Mouse (Mus musculus) megakaryocyte progenitor cell, adult 5-6 weeks (primary cell): Measurements from ENCODE around the gene Olfr1475. TPM values are rescaled to one million over a fixed set of nuclear protein-coding genes. Genes with fewer than 3 reads are reported as not detected.
"Not testable (repeated sequence)": the region's sequence is repeated elsewhere in the genome, so short reads cannot be mapped to it uniquely, and the experiment has no call there.

Experiments
- ATAC-seq: replicated peaks from 2 replicates; pipeline ENCODE4 v1.8.0; 2016; ENCODE audit warnings: mild to moderate bottlenecking, moderate TSS enrichment, inconsistent platforms; ENCODE audit not compliant: poor library complexity
- total RNA-seq, 2 experiments: library from RNA; stranded (forward) in 1 of 2; stranded (reverse) in 1 of 2; fragments of 157-497, 149-512 nt in 1 of 2; fragments of 200-1000 nt in 1 of 2; gene quantifications; 2 replicates each; pipeline versions ENCODE4 v1.2.3 to v1.2.4; 2015 to 2017

Gene Olfr1475
- not detected in 2 replicates for total RNA-seq (2015)
- total RNA-seq (2017): not detected in 2 replicates

- ATAC-seq: no peak
Measured at GRCm38 (mm10) chr19:13480096-13480495, at the start of gene Olfr1475. Olfr1475 (minus strand) TSS chr19:13480196.

DNA sequence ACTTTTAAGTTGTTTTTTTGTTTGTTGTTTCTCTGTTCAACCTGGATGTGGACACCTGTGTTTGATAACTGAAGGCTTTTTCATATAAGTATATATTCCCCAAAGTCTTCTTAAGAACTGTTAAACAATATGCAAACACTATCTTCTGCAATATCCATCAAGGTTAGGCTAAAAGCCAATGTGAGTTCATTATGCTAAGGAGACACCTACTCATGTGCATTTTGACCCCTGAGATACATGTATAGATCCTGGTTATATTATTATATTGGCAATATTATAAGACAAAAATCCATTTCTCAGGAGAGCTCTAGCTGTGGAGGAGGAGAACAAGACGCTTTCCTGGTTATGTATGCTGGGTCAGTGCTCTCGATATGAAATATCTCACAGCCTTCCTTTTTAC, 47.6 kb upstream of the Olfr1475 start, which contains the start of gene Olfr1480:
TSS of gene Olfr1480 (plus strand) at position 301 of the 400 bp plus-strand sequence.
- no peak for ATAC-seq

DNA sequence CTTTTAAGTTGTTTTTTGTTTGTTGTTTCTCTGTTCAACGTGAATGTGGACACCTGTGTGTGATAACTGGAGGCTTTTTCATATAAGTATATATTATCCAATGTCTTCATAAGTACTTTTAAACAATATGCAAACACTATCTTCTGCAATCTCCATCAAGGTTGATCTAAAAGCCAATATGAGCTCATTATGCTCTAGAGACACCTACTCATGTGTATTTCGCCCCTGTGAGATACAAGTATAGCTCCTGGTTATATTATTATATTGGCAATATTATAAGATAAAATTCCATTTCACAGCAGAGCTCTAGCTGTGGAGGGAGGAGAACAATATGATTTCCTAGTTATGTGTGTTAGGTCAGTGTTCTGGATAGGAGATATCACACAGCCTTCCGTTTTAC, 20.2 kb upstream of the Olfr1475 start, which contains the start of gene Olfr1477:
TSS of gene Olfr1477 (plus strand) at position 301 of the 400 bp plus-strand sequence.
- ATAC-seq: no peak

- not testable (repeated sequence) for ATAC-seq
Measured at GRCm38 (mm10) chr19:13469265-13469664, 10.7 kb downstream of the Olfr1475 start, which contains the start of gene Olfr1474. Olfr1474 (plus strand) TSS chr19:13469565.

DNA sequence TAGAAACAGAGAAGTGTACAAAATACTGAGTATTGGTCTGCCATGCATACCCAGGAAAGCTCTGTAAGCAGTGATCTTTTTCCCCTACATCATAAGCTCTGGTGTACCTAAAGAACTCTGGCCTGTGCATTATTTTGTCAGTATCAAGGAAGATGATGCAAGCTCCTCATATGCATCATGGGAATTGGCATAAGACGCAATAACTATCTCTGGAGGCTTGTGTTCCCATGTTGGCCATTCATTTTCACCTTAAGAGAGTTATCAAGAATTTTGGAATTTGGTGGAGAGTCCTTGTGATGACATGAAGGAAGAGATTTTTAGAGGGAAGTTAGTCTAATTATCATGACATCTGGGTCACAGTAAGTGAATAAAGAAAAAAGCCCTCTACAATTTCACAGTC, 24.0 kb downstream of the Olfr1475 start, which contains the start of gene Olfr1472:
TSS of gene Olfr1472 (minus strand) at position 101 of the 400 bp plus-strand sequence.
- no peak for ATAC-seq

GRCm38 (mm10) chr19:13443109-13443508, 36.9 kb downstream of the Olfr1475 start, which contains the start of gene Olfr1471:
Olfr1471 (plus strand) TSS chr19:13443409.
- ATAC-seq: not testable (repeated sequence)

Other genes with a start within 250 kb of the Olfr1475 start
- gene Olfr1463, start 248.9 kb downstream of the Olfr1475 start, total RNA-seq (2015): not detected in 2 replicates
- gene Olfr1463, start 248.9 kb downstream of the Olfr1475 start, total RNA-seq (2017): not detected in 2 replicates
- not detected in 2 replicates for gene Olfr1465, start 164.7 kb downstream of the Olfr1475 start, total RNA-seq (2015)
- not detected in 2 replicates for gene Olfr1465, start 164.7 kb downstream of the Olfr1475 start, total RNA-seq (2017)
- gene Olfr1466, start 141.3 kb downstream of the Olfr1475 start, total RNA-seq (2015): not detected in 2 replicates
- gene Olfr1466, start 141.3 kb downstream of the Olfr1475 start, total RNA-seq (2017): not detected in 2 replicates
- not detected in 2 replicates for gene Olfr1467, start 118.0 kb downstream of the Olfr1475 start, total RNA-seq (2015)
- not detected in 2 replicates for gene Olfr1467, start 118.0 kb downstream of the Olfr1475 start, total RNA-seq (2017)
- not detected in 2 replicates for gene Olfr1469, start 72.3 kb downstream of the Olfr1475 start, total RNA-seq (2015)
- gene Olfr1469, start 72.3 kb downstream of the Olfr1475 start, total RNA-seq (2017): not detected in 2 replicates
- gene Olfr1471, start 36.8 kb downstream of the Olfr1475 start, total RNA-seq (2015): not detected in 2 replicates
- gene Olfr1471, start 36.8 kb downstream of the Olfr1475 start, total RNA-seq (2017): not detected in 2 replicates
- gene Olfr1472, start 24.1 kb downstream of the Olfr1475 start, total RNA-seq (2015): not detected in 2 replicates
- gene Olfr1472, start 24.1 kb downstream of the Olfr1475 start, total RNA-seq (2017): not detected in 2 replicates
- not detected in 2 replicates for gene Olfr1474, start 10.6 kb downstream of the Olfr1475 start, total RNA-seq (2015)
- gene Olfr1474, start 10.6 kb downstream of the Olfr1475 start, total RNA-seq (2017): not detected in 2 replicates
- not detected in 2 replicates for gene Olfr1477, start 20.4 kb upstream of the Olfr1475 start, total RNA-seq (2015)
- not detected in 2 replicates for gene Olfr1477, start 20.4 kb upstream of the Olfr1475 start, total RNA-seq (2017)
- gene Olfr1480, start 47.7 kb upstream of the Olfr1475 start, total RNA-seq (2015): not detected in 2 replicates
- gene Olfr1480, start 47.7 kb upstream of the Olfr1475 start, total RNA-seq (2017): not detected in 2 replicates
- gene Olfr1484, start 103.3 kb upstream of the Olfr1475 start, total RNA-seq (2015): not detected in 2 replicates
- not detected in 2 replicates for gene Olfr1484, start 103.3 kb upstream of the Olfr1475 start, total RNA-seq (2017)
- not detected in 2 replicates for gene Olfr1487, start 137.2 kb upstream of the Olfr1475 start, total RNA-seq (2015)
- not detected in 2 replicates for gene Olfr1487, start 137.2 kb upstream of the Olfr1475 start, total RNA-seq (2017)
- not detected in 2 replicates for gene Olfr1489, start 151.4 kb upstream of the Olfr1475 start, total RNA-seq (2015)
- not detected in 2 replicates for gene Olfr1489, start 151.4 kb upstream of the Olfr1475 start, total RNA-seq (2017)
- gene Olfr1490, start 170.9 kb upstream of the Olfr1475 start, total RNA-seq (2015): not detected in 2 replicates
- not detected in 2 replicates for gene Olfr1490, start 170.9 kb upstream of the Olfr1475 start, total RNA-seq (2017)
- not detected in 2 replicates for gene Olfr1491, start 217.1 kb upstream of the Olfr1475 start, total RNA-seq (2015)
- gene Olfr1491, start 217.1 kb upstream of the Olfr1475 start, total RNA-seq (2017): not detected in 2 replicates
- not detected in 2 replicates for gene Olfr1493-ps1, start 243.1 kb upstream of the Olfr1475 start, total RNA-seq (2015)
- gene Olfr1493-ps1, start 243.1 kb upstream of the Olfr1475 start, total RNA-seq (2017): not detected in 2 replicates